Mouse (Mus musculus) thymus, adult 2 months (tissue): ENCODE measurements at regions not wholly inside any gene's neighbourhood (a gene's known extent, or its start where the extent isn't known, plus 50 kb on each side); places are given as distances from the start of the nearest gene placed in this dataset.

Source experiments
- CTCF ChIP-seq: fragments of 200-500 bp; IDR thresholded peaks from 2 replicates; pipeline ENCODE4 v1.5.1; 2012; ENCODE audit warnings: mild to moderate bottlenecking, control low read depth, low read length, moderate library complexity, borderline replicate concordance; ENCODE audit not compliant: control insufficient read depth, poor library complexity, insufficient read depth; ENCODE audit errors: extremely low read depth
- POLR2A ChIP-seq: fragments of 200-500 bp; IDR thresholded peaks from 2 replicates; pipeline ENCODE4 v1.6.1; 2012; ENCODE audit warnings: mild to moderate bottlenecking, low read length, control low read depth, moderate library complexity; ENCODE audit not compliant: control insufficient read depth, poor library complexity, insufficient read depth; ENCODE audit errors: extremely low read depth

- TF ChIP-seq POLR2A (no peak), CTCF (no peak)
Observed at GRCm38 (mm10) chr4:142925111-142925510, 287.7 kb downstream of the Prdm2 start.
